Comparison of ENCODE assay signal across 28 mouse cellular contexts in the genomic region with DNA sequence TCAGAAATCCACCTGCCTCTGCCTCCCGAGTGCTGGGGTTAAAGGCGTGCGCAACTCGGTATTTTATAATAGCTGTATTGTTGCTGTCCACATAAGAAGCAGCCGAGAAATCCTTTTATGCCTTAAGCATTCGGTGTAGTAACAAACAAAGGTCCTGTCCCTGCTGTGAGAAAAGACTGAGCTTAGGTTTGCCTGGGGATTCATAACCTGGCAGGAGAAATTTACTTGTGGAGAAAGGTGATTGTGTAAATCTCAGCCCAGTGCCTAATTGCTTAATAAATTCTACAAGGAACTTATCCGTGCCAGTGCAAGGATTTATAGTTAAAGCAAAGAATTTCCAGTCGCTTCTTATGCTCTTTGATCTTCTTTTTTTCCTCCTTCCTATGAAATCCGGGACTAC.
"Had no signal": no experiment of that assay in that cellular context is flagged by ENCODE, and none has a peak within 500 bp of the region (broad histone marks: within the 10 kb centered on the region; RNA-seq: fewer than 3 reads in every experiment).

No protein-coding gene starts in this region.

- H3K27ac ChIP-seq: embryonic facial prominence, embryonic 10.5 days; embryonic facial prominence, embryonic 12.5 days; embryonic facial prominence, embryonic 13.5 days; embryonic facial prominence, embryonic 15.5 days; forebrain, embryonic 10.5 days; forebrain, embryonic 12.5 days; forebrain, embryonic 13.5 days; forebrain, embryonic 15.5 days; gastrocnemius, adult 2 months; heart, adult 2 months had no signal

- H3K4me1 ChIP-seq: embryonic facial prominence, embryonic 10.5 days; embryonic facial prominence, embryonic 12.5 days; embryonic facial prominence, embryonic 13.5 days; embryonic facial prominence, embryonic 15.5 days had no signal

- H3K9me3 ChIP-seq: embryonic facial prominence, embryonic 10.5 days; embryonic facial prominence, embryonic 12.5 days; embryonic facial prominence, embryonic 13.5 days; embryonic facial prominence, embryonic 15.5 days; forebrain, embryonic 10.5 days; forebrain, embryonic 12.5 days; forebrain, embryonic 13.5 days; forebrain, embryonic 15.5 days had no signal

- H3K36me3 ChIP-seq: embryonic facial prominence, embryonic 10.5 days; embryonic facial prominence, embryonic 12.5 days; embryonic facial prominence, embryonic 13.5 days; embryonic facial prominence, embryonic 15.5 days; forebrain, embryonic 10.5 days; forebrain, embryonic 12.5 days; forebrain, embryonic 15.5 days had no signal

- DNase-seq: cerebellum, adult 2 months; cerebellum, adult 8-10 months; cerebellum, adult 9-10 months; cerebellum, adult 9-11 months; cerebellum, postnatal 10 days; cerebellum, postnatal 14 days; cerebellum, postnatal 25 days; cerebellum, postnatal 36 days; embryo, embryonic 11 days; forebrain, postnatal 0 days; gastrocnemius, adult 2 months; gastrocnemius, postnatal 10 days; gastrocnemius, postnatal 14 days; gastrocnemius, postnatal 25 days; gastrocnemius, postnatal 36 days; heart, adult 18-20 months; heart, adult 2 months had no signal

- H3K27me3 ChIP-seq: embryonic facial prominence, embryonic 12.5 days; embryonic facial prominence, embryonic 13.5 days; embryonic facial prominence, embryonic 15.5 days; forebrain, embryonic 12.5 days; forebrain, embryonic 13.5 days; forebrain, embryonic 15.5 days had no signal

- ATAC-seq: forebrain, embryonic 13.5 days; forebrain, embryonic 14.5 days; forebrain, embryonic 15.5 days; forebrain, embryonic 16.5 days; forebrain, postnatal 0 days had no signal

- H3K4me2 ChIP-seq: embryonic facial prominence, embryonic 12.5 days; embryonic facial prominence, embryonic 13.5 days; embryonic facial prominence, embryonic 15.5 days; forebrain, embryonic 12.5 days; forebrain, embryonic 13.5 days; forebrain, embryonic 15.5 days had no signal

- H3K4me3 ChIP-seq: embryonic facial prominence, embryonic 10.5 days; embryonic facial prominence, embryonic 12.5 days; embryonic facial prominence, embryonic 13.5 days; embryonic facial prominence, embryonic 15.5 days; erythroblast, embryonic 14.5 days; forebrain, embryonic 10.5 days; forebrain, embryonic 12.5 days; forebrain, embryonic 13.5 days; forebrain, embryonic 15.5 days; gastrocnemius, adult 2 months; heart, adult 2 months had no signal

- H3K9ac ChIP-seq: embryonic facial prominence, embryonic 12.5 days; embryonic facial prominence, embryonic 13.5 days; embryonic facial prominence, embryonic 15.5 days; forebrain, embryonic 12.5 days; forebrain, embryonic 13.5 days; forebrain, embryonic 15.5 days; forebrain, postnatal 0 days had no signal
